In the genomic region with DNA sequence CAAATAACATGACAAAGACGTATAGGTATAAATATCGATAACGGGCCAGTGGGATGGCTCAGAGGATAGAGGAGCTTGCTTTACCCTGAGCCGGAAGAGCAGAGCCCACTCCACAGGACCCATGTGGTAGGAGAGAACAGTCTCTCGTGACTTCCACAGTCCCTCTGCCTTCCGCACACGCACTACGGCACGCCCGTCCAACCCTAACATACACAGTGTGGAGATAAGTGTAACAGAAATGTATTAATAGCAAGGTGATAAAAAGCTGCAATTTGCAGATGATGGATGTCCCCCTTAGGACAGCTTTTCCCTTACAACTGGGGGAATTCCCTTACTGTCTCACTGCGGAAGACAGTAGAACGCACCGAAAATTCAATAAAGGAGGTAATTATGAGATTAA, we compare ENCODE assay signal across 12 mouse cellular contexts. TPM values are rescaled to one million over a fixed set of nuclear protein-coding genes. Genes with fewer than 3 reads are reported as not detected.
DNase-seq lines count a peak whose midpoint lies in the region; ATAC-seq lines count a peak whose summit lies in the region.
"Had no signal": no experiment of that assay in that cellular context is flagged by ENCODE, and none has a peak within 500 bp of the region (broad histone marks: within the 10 kb centered on the region; RNA-seq: fewer than 3 reads in every experiment).

No protein-coding gene starts in this region.

- no peaks in the 10 kb centered on the region for H3K36me3 ChIP-seq in hindbrain, embryonic 16.5 days (ENCODE audit: control insufficient read depth, insufficient read depth, low read length)
- H3K36me3 ChIP-seq in hindbrain, embryonic 14.5 days (replicated peaks; ENCODE audit: control insufficient read depth, insufficient read depth): no peaks in the 10 kb centered on the region
- H3K36me3 ChIP-seq in limb, embryonic 13.5 days: peaks cover 23% of the 10 kb centered on the region; the same call in 1 of the 2 replicates
- H3K36me3 ChIP-seq: hindbrain, embryonic 15.5 days had no signal

- DNase-seq in hindbrain, embryonic 14.5 days (ENCODE audit: low spot score): no peak
- peak; percentile 35 for DNase-seq in c-Kit-positive CD71-positive TER-119-positive erythroid progenitor cells, embryonic 14.5 days (ENCODE audit: low spot score)
- DNase-seq in adrenal gland, postnatal 14 days: no peak
- no peak for DNase-seq in left cerebral cortex, postnatal 25 days (ENCODE audit: low spot score in 2 of 2)
- DNase-seq: adrenal gland, adult 8-10 months; kidney, postnatal 10 days had no signal

- no peak overlapping the region for H3K9ac ChIP-seq in hindbrain, embryonic 16.5 days (ENCODE audit: low read depth, low read length)
- H3K9ac ChIP-seq in hindbrain, embryonic 14.5 days: no peak overlapping the region
- H3K9ac ChIP-seq in limb, embryonic 13.5 days: no peak overlapping the region
- H3K9ac ChIP-seq: hindbrain, embryonic 15.5 days; limb, embryonic 15.5 days had no signal

- no peaks in the 10 kb centered on the region for H3K4me1 ChIP-seq in hindbrain, embryonic 16.5 days (ENCODE audit: control insufficient read depth, insufficient read depth, low read depth, low read length)
- no peaks in the 10 kb centered on the region for H3K4me1 ChIP-seq in hindbrain, embryonic 14.5 days (replicated peaks; ENCODE audit: control insufficient read depth, insufficient read depth, low read length)
- H3K4me1 ChIP-seq in limb, embryonic 13.5 days: peaks cover 6% of the 10 kb centered on the region; the same call in 1 of the 2 replicates
- H3K4me1 ChIP-seq: limb, embryonic 15.5 days had no signal

- no peak overlapping the region for H3K4me2 ChIP-seq in hindbrain, embryonic 16.5 days (ENCODE audit: low read length)
- no peak overlapping the region for H3K4me2 ChIP-seq in hindbrain, embryonic 14.5 days (replicated peaks)
- H3K4me2 ChIP-seq in limb, embryonic 13.5 days (replicated peaks): no peak overlapping the region
- H3K4me2 ChIP-seq: hindbrain, embryonic 15.5 days; limb, embryonic 15.5 days had no signal

- 0 out of 2 replicates have a peak, but pooled peaks have one; percentile 53 for ATAC-seq in hindbrain, embryonic 16.5 days
- no peak for ATAC-seq in hindbrain, embryonic 14.5 days (ENCODE audit: low FRiP score)
- no peak for ATAC-seq in limb, embryonic 13.5 days (ENCODE audit: low FRiP score, low read depth)
- ATAC-seq in megakaryocyte-erythroid progenitor cell, adult 5-6 weeks (replicated peaks; ENCODE audit: low FRiP score, low TSS enrichment, poor library complexity, severe bottlenecking): peak; percentile 73
- ATAC-seq: Patski had no signal

- H3K9me3 ChIP-seq in hindbrain, embryonic 16.5 days (ENCODE audit: control insufficient read depth, low read length): no peaks in the 10 kb centered on the region
- no peaks in the 10 kb centered on the region for H3K9me3 ChIP-seq in hindbrain, embryonic 14.5 days (ENCODE audit: control insufficient read depth, low read length)
- 0 out of 2 replicates have a peak, but pooled peaks cover 11% of the 10 kb centered on the region for H3K9me3 ChIP-seq in limb, embryonic 13.5 days
- H3K9me3 ChIP-seq: hindbrain, embryonic 15.5 days; limb, embryonic 15.5 days had no signal

- intact Hi-C loops in left cerebral cortex, postnatal 25 days (cut with DNase I): no loop called here

- H3K27me3 ChIP-seq in hindbrain, embryonic 16.5 days (replicated peaks; ENCODE audit: control insufficient read depth, insufficient read depth, low read length): no peaks in the 10 kb centered on the region
- no peaks in the 10 kb centered on the region for H3K27me3 ChIP-seq in hindbrain, embryonic 14.5 days (ENCODE audit: control insufficient read depth, insufficient read depth, low read length)
- no peaks in the 10 kb centered on the region for H3K27me3 ChIP-seq in limb, embryonic 13.5 days
- H3K27me3 ChIP-seq: hindbrain, embryonic 15.5 days; limb, embryonic 15.5 days; Patski had no signal

- H3K27ac ChIP-seq in hindbrain, embryonic 16.5 days (ENCODE audit: low read depth, low read length): no peak overlapping the region
- no peak overlapping the region for H3K27ac ChIP-seq in hindbrain, embryonic 14.5 days
- peak overlapping the region; percentile 33; the same call in 1 of the 2 replicates for H3K27ac ChIP-seq in limb, embryonic 13.5 days
- H3K27ac ChIP-seq: hindbrain, embryonic 15.5 days had no signal

- H3K4me3 ChIP-seq in hindbrain, embryonic 16.5 days (ENCODE audit: low read length): no peak overlapping the region
- H3K4me3 ChIP-seq in hindbrain, embryonic 14.5 days (replicated peaks; ENCODE audit: low read length): no peak overlapping the region
- no peak overlapping the region for H3K4me3 ChIP-seq in limb, embryonic 13.5 days
- H3K4me3 ChIP-seq: hindbrain, embryonic 15.5 days; limb, embryonic 15.5 days had no signal

- 77% methylated on average over 13 of the region's 13 CpGs for WGBS in hindbrain, embryonic 16.5 days
- 80% methylated on average over 13 of the region's 13 CpGs for WGBS in hindbrain, embryonic 14.5 days
- 89% methylated on average over 13 of the region's 13 CpGs for WGBS in limb, embryonic 13.5 days

RNA-seq across cellular contexts. Expression of a gene that starts 25.1 kb away (rescaled TPM):
- polyA plus RNA-seq in hindbrain, embryonic 16.5 days (2015; fragmentation: Nextera tagmentation; extraction: Ambion mirVana): 13.1 and 13.6 TPM in 2 replicates
- polyA plus RNA-seq in hindbrain, embryonic 14.5 days (2014; fragmentation: Nextera tagmentation; extraction: Ambion mirVana): 10.8 and 11.5 TPM in 2 replicates
- polyA plus RNA-seq in limb, embryonic 13.5 days (2015; fragmentation: Nextera tagmentation; extraction: Ambion mirVana): 9.3 and 9.8 TPM in 2 replicates
- total RNA-seq in megakaryocyte-erythroid progenitor cell, adult 5-6 weeks (2014; fragmentation: Nextera tagmentation): 14.1 and 28.4 TPM in 2 replicates
- total RNA-seq in megakaryocyte-erythroid progenitor cell, adult 5-6 weeks (2017): 6.6 and 8.4 TPM in 2 replicates
- 28.9 and 34.1 TPM in 2 replicates for total RNA-seq in adrenal gland, postnatal 14 days (2021)
- total RNA-seq in left cerebral cortex, postnatal 25 days (2021): 10 to 100 TPM; 43.5 to 44.3 TPM

Comparison
In these comparisons a context has a peak if more than half of its experiments do, and no peak if none do; other contexts are left out.
1. ATAC-seq: peak in hindbrain, embryonic 16.5 days (single experiment) and megakaryocyte-erythroid progenitor cell, adult 5-6 weeks (single experiment); none in hindbrain, embryonic 14.5 days (single experiment) and limb, embryonic 13.5 days (single experiment).